Mouse (Mus musculus): ENCODE measurements around the gene Gm8127.
"Not testable (repeated sequence)": the region's sequence is repeated elsewhere in the genome, so short reads cannot be mapped to it uniquely, and the experiment has no call there.

Gene Gm8127

DNA sequence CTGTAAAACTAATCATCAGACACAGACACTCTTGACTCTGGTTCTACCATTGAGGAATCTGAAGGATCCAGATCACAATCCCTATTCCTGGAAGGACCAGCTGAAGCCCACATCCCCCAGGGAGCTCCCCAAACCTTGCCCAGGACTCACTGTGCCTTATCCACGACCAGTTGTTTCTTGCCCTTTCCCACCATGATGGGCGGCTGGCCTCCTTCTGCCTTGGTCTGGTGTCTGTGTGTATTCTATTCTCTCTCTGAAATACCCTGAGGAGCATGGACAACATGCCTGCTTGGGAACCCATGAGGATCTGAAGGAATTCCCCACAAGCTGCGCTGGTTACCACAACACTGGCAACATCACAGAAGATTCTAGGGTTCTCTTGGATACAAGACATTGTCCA is at the start of gene Gm8127:
Gene Gm8127, minus strand, starts transcription at position 330 of the 400 bp plus-strand sequence.
- not testable (repeated sequence) for DNase-seq

DNA sequence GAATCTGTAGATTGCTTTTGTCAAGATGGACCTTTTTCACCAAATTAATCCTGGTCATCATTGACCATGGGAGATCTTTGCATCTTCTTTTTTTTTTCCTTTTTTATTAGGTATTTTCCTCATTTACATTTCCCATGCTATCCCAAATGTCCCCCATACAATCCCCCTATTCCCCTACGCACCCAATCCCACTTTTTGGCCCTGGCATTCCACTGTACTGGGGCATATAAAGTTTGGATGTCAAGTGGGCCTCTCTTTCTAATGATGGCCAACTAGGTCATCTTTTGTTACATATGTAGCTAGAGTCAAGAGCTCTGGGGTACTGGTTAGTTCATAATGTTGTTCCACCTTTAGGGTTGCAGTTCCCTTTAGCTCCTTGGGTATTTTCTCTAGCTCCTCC is 44.0 kb upstream of the Gm8127 start:
- not testable (repeated sequence) for DNase-seq

DNA sequence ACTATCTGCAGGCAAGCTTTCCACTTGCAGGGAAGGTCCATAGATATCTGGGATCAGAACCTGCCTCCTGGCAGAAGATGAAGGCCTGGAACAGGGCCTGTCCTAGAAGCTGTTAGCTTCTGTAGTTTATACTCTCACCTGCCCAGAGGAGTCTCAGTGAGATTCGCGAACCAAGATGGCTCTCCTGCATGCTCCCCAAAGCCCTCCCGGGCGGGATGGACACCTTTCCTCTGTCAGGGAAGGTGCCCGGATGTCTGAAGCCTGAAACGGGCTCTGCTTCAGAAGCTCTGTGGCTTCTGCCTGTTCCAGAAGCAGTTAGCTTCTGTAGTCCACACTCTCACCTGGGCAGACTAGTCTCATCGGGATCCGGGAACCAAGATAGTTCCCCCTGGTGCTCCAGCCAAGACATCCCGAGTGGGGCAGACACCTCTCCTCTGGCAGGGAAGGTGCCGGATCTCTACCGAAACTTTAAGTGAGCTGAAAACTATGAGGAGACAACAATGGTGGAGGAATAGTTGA is 37.8 kb upstream of the Gm8127 start:
- DNase-seq = not testable (repeated sequence)

DNA sequence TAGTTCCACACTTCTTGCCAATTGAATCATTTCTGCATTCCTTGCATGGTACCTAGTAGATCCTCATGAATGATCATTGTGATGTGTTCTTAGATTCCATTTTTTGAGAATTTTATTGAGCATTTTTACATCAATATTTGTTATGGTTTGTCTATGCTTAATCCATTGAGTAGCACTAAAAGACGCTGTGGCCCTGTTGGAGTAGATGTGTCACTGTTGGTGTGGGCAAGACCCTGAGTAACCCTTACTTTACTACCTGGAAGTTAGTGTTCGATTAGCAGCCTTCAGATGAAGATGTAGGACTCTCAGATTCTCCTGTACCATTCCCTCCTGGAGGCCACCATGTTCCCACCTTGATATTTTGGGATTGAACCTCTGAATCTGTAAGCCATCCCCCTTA is 35.0 kb upstream of the Gm8127 start:
- not testable (repeated sequence) for DNase-seq

DNA sequence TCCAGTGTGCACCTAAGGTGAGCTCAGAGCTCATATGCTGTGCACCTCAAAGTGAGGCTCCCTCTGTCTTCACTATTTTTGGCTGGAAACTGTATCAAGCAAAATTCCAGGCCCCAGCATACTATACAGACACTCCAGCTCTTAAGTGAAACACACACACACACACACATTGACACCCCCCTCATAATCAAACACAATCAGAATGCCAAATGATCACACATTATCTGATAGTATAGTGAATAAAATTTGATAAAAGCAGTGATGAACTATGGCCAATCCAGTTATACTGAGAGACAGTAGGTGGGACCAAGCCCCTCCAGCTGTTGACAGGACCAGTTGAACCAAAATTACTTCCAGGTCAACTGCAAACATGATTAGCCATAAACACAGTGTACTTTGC is 25.9 kb upstream of the Gm8127 start:
- DNase-seq = not testable (repeated sequence)

DNA sequence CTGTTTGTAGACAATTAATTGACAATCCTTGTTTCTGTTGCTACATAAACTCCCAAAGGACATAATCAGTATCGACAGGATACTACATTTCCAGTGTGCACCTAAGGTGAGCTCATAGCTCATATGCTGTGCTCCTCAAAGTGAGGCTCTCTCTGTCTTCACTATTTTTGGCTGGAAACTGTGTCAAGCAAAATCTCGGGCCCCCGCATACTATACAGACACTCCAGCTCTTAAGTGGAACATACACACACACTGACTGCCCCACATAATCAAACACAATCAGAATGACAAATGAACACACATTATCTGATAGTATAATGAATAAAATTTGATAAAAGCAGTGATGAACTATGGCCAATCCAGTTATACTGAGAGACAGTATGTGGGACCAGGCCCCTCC is 15.0 kb downstream of the Gm8127 start:
- DNase-seq = not testable (repeated sequence)

DNA sequence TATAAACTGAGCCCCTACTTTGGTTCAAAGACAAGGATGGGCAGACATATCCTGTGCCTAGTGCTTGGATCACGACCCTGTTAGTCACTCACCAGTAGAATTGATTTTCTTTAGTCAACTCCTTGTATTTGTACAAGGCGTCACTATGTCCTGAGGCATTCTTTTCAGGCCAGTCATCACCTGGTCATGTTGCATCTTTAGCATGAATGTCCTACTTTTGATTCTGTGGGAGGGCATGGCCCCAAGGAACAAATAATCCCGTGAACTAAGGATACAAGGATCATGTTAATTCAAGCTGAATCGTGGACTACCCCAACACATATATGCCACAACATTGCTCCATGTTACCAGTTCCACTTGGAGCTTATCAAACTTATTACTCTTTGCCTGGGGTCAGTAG is 15.5 kb downstream of the Gm8127 start:
- not testable (repeated sequence) for DNase-seq

DNA sequence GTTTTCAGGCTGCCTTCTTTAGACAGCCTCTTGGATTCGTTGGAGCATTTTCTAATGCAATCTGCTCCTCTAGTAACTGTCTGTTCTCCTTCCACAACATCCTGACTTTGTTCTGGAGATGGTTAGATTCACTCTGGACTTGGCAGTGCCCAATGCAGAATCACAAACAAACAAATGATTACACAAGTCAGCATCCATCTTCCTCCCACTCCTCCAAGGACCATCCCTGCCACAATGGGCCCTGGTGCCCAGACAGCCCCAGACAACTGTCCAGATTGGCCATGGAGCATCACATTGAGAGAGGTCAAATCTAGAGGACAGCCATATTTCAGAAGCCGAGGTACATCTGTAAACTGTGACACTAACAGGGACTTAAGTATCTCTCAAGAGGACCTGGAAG is 16.2 kb downstream of the Gm8127 start:
- not testable (repeated sequence) for DNase-seq

DNA sequence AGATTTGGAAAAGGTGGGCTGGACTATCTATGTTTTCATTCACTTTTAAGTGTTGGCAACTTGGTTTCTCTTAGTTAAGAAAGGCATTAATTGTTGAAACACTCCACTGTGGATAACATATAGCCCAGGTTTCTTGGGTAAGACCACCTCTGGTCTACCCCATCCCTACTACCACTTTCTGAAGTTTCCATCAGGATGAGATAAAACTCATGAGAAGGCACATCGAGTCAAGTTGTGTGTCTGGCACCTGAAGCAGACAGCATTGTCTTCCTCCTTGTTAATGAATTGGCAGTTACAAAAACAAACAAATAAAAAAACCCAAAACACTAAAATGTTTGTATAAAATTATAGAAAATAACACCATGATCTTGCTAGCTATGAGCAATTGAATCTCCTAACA is 17.9 kb downstream of the Gm8127 start:
- not testable (repeated sequence) for DNase-seq

DNA sequence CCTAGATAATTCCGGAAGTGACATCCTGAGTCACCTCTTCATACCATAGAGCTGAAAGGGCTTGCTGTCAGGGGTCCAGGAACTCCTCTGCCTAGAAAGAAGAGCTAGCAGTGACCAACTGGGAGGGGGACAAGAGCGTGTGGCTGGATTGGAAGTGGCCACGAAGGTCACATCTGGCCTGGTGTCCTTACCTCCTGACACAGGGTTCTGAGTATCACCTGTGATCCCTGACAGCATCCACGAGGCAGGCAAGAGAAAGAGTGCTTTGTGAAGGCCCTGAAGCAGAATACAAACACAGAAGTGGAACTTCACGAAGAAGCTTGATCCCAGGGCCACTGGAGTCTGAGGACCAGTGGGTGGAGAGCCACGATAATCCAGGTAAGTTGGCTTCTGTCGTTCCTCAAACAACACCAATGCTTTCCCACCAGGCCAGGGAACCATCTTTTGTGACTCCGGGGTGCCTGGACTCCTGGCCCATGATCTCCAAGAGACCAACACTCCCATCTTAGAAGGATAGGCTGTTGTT is 18.6 kb downstream of the Gm8127 start, which contains the start of gene Gm9732:
Gene Gm9732, plus strand, starts transcription at position 51 of the 526 bp plus-strand sequence.
- DNase-seq = not testable (repeated sequence)

DNA sequence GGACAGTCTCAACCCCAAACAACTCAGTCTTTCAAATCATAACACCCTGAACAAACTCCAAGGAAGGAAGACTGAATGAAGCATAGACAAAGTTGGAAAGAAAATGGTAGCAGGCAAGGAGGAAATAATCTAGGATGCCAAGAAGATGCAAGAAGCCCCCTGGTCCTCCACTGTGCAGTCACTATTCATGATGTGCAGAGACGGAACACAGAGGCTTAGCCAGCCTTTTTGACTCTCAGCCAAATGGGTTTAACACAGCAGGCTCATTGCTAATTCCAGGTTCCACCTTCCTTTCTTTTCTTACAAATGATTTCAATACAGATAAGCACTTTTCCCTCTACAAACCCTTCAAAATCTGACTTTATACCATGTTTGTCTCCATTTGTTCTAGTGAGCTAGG is 20.5 kb downstream of the Gm8127 start:
- not testable (repeated sequence) for DNase-seq

DNA sequence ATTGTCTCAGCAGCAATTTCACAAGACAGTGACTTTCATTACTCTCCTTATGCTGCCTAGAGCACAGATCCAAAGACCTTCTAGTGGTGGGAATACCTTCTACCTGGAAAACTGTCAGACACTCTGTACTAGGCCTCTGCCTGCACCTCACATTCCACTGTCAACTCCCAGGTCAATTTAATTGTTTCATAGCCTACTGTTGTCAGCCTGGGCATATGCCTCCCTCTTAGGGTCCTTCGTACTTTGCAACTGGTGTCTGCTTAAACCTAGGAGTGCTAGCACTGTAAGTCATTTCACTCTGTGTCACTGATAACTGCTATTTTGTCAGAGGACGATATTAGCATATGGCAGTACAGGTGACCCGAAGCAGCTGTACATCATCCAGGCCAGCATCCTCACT is 24.4 kb downstream of the Gm8127 start:
- DNase-seq = not testable (repeated sequence)

DNA sequence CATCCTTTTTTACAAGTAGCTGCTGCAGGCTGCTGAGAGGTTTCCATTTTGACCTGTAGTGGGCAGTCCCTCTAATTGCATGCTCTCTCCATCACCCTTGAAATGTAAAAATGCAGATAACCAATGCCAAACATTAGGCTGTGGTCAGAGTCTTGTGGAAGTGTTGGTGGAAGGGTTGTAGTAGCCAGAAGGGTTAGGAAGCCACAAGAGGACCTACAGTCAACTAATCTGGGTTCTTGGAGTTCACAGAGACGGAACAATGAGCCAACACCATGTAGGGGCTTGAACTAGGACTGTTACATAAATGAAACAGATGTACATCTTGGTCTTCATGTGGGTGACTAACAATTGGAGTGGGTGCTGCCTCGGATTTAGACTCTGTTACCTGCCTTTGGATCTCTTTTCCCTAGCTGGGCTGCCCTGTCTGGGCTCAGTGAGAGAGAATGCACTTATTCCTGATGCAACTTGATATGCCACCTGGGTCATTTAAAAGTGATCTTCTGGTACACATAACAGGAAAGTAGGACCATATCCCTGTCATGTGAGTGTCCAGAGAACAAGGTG is 25.0 kb downstream of the Gm8127 start:
- DNase-seq = not testable (repeated sequence)

DNA sequence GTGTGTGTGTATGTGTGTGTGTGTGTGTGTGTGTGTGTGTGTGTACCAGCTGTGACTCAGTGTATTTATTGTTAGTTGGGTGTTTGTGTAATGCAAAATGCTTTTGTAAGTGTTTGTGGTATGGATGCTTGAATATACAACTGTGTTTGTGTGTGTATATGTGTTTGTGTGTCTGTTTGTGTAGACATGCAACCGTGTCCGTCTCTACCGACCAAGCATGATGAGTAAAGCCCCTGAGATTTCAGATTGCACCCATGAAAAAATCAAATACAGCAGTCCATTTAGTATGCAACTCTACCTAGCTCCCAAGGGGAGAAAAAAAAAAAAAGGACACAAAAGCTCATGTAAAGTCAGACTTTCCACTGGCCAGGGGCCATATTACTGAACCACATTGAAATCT is 30.2 kb downstream of the Gm8127 start:
- DNase-seq = not testable (repeated sequence)

DNA sequence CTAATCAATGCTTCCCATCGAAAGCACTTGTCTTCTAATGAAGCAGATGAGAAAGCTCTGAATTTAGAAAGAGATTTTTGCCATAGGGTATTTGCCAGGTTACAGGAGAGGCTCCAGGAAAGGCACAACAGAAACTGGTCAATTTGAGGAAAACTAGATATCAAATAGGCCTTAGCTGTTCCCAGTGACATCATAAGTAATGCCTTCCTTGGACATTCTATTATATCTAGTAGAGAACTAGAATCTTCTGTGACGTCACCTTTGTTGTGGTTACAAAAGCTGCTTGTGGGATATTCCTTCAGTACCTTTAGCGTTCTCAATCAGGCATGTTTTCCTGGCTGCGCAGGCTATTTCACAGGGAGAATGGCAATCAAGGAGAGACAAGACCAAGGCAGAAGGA is 35.3 kb downstream of the Gm8127 start, which contains the start of gene Gm8126:
Gene Gm8126, plus strand, starts transcription at position 301 of the 400 bp plus-strand sequence.
- not testable (repeated sequence) for DNase-seq

DNA sequence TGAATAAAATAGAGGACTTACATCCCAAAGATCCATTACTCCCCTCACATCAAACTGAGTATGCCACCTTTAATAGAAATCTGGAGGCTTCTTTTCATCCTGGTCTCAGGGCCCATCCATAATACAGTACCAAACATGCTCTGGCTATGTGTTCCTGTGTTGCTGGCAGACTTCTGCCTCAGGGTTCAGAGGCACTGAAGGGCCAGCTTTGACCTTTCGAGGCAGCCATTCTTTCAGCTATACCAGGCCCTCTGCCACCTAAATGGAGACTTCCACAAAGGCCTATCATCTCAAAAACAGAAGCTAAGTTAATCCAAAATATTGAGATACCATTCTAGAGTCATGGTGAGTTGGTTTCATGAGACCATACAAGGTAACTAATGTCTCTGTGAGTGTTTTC is 37.1 kb downstream of the Gm8127 start:
- not testable (repeated sequence) for DNase-seq

DNA sequence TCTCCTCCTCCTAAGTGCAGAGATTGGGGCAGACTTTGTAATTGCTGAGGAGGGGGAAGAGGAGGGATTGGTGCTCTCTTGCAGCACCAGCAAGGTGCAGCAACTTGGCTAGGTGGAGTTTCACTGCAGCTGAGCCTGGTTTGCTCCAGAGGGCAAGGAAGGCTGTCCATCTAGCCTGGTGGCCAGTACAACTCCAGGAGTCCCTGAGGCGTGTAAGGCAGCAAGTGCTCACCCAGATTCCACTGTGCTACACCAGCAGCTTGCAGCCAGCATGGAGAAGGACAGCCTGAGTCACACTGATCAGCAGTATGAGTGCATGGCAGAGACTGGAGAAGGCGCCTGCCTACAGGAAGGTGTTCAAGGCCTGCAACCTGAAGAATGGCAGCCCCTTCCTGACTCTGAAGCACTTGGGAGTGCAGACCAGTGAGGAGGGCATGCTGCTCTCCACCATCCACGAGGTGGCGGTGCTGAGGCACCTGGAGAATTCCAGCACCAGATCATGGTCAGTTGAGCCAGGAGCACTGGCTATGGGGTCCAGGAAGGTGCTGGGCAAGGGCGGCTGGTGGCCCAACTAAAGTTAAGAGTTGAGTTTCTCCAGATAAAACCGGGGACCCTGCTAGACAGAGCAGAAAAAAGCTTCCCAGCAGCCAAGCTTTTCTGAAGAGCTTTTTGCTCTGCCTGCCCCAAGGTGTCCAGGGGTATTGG is 42.9 kb downstream of the Gm8127 start:
- not testable (repeated sequence) for DNase-seq

DNA sequence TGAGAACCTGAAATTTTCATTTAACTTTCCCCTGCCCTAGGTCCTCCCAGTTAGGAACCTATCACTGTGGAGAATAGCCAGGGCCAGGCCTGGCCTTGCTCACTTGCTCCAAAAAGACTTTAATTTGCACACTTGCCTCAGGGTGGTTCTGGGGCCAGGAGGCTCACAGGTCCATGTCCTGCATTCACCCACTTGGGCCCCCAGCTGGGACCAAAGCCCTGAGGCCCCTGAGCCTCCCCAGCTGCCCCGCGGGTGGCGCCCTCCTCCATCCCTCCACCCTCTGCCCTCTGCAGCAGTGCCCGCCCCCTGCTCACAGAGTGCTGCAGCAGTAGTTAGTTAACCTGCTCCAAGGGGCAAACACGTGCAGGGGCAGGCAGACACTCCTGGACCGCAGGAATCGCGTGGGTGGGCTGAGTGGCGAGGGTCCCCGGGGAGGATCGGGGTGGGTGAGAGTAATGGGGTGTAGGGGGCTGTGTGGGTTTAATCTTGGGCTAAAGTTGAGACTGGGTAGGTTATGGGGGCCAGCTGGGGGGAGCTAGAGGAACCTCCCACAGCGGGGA is 43.9 kb downstream of the Gm8127 start:
- DNase-seq = peak in 1 of 2 experiments; percentile 15
